Mouse (Mus musculus) ES-Bruce4 (cell line): Measurements from ENCODE around the gene Abhd12. TPM values are rescaled to one million over a fixed set of nuclear protein-coding genes. Genes with fewer than 3 reads are reported as not detected.

Source experiments
- H3K27ac ChIP-seq: 2 replicates; pipeline ENCODE4 v1.5.1; 2012; ENCODE audit warnings: low read length, inconsistent platforms; ENCODE audit not compliant: insufficient read depth
- H3K27me3 ChIP-seq: 2 replicates; pipeline ENCODE4 v1.6.1; 2012; ENCODE audit warnings: mild to moderate bottlenecking, low read length, inconsistent platforms; ENCODE audit not compliant: control insufficient read depth, poor library complexity, insufficient read depth, severe bottlenecking
- H3K36me3 ChIP-seq: 2 replicates; pipeline ENCODE4 v1.6.1; 2012; ENCODE audit warnings: inconsistent platforms, mild to moderate bottlenecking, low read length, moderate library complexity; ENCODE audit not compliant: control insufficient read depth, poor library complexity, insufficient read depth, severe bottlenecking
- H3K4me1 ChIP-seq: one replicate; pipeline ENCODE4 v1.8.1; 2011; ENCODE audit warnings: low read length; ENCODE audit not compliant: control insufficient read depth, insufficient read depth
- H3K4me3 ChIP-seq: 2 replicates; pipeline ENCODE4 v1.5.1; 2011; ENCODE audit warnings: low read depth, mild to moderate bottlenecking, low read length
- H3K9ac ChIP-seq: 2 replicates; pipeline ENCODE4 v1.6.1; 2012; ENCODE audit warnings: low read depth, mild to moderate bottlenecking, inconsistent platforms; ENCODE audit not compliant: poor library complexity, severe bottlenecking
- H3K9me3 ChIP-seq: replicated peaks from 2 replicates; pipeline ENCODE4 v1.6.1; 2012; ENCODE audit warnings: mild to moderate bottlenecking, low read length, inconsistent platforms; ENCODE audit not compliant: control insufficient read depth, poor library complexity, insufficient read depth, severe bottlenecking
- CTCF ChIP-seq: IDR thresholded peaks from one replicate; pipeline ENCODE4 v1.8.1; 2011; ENCODE audit warnings: low read depth, low read length
- EP300 ChIP-seq: IDR thresholded peaks from 2 replicates; pipeline ENCODE4 v1.6.1; 2011; ENCODE audit warnings: low read depth, low read length; ENCODE audit not compliant: insufficient read depth
- POLR2A ChIP-seq: IDR thresholded peaks from one replicate; pipeline ENCODE4 v1.8.1; 2011; ENCODE audit warnings: low read length; ENCODE audit not compliant: insufficient read depth
- polyA plus RNA-seq: library from polyadenylated mRNA; stranded (reverse); fragments of >200 nt; gene quantifications from 2 replicates; pipeline ENCODE4 v1.2.4, GENCODE M21; 2011; ENCODE audit warnings: low read depth; ENCODE audit not compliant: missing spikeins, insufficient read depth, insufficient read length

The Abhd12 gene
- polyA plus RNA-seq, 1 experiment, result 31.3 TPM

- H3K27me3 ChIP-seq, result no peaks in the 10 kb centered on the region
- no peaks in the 10 kb centered on the region for H3K9me3 ChIP-seq
- no peak overlapping the region for H3K9ac ChIP-seq
- no peak overlapping the region for H3K4me3 ChIP-seq
- TF ChIP-seq CTCF (no peak), EP300 (no peak), POLR2A (no peak)
- H3K27ac ChIP-seq, result no peak overlapping the region
- peaks cover 2% of the 10 kb centered on the region for H3K4me1 ChIP-seq
- H3K36me3 ChIP-seq, result no peaks in the 10 kb centered on the region
Measured at GRCm38 (mm10) chr2:150944017-150944416, 39.5 kb upstream of the Abhd12 start.

GRCm38 (mm10) chr2:150934659-150935058 is 30.1 kb upstream of the Abhd12 start:
- Histone ChIP-seq H3K4me1 (no peaks in the 10 kb centered on the region), H3K36me3 (peaks cover 6% of the 10 kb centered on the region; the same call in 1 of the 2 replicates), H3K9ac (no peak overlapping the region), H3K4me3 (no peak overlapping the region), H3K27me3 (no peaks in the 10 kb centered on the region), H3K27ac (no peak overlapping the region), H3K9me3 (no peaks in the 10 kb centered on the region)
- no peak for TF ChIP-seq CTCF
- no peak for TF ChIP-seq EP300
- TF ChIP-seq POLR2A, result no peak

- TF ChIP-seq EP300 (no peak), POLR2A (no peak), CTCF (no peak)
- H3K9me3 ChIP-seq, result no peaks in the 10 kb centered on the region
- peak overlapping the region; percentile 22 for H3K9ac ChIP-seq
- peaks cover 6% of the 10 kb centered on the region; the same call in 1 of the 2 replicates for H3K36me3 ChIP-seq
- H3K27ac ChIP-seq, result no peak overlapping the region
- peak overlapping the region; percentile 49 for H3K4me3 ChIP-seq
- H3K27me3 ChIP-seq, result no peaks in the 10 kb centered on the region
- no peaks in the 10 kb centered on the region for H3K4me1 ChIP-seq
Measured at GRCm38 (mm10) chr2:150933482-150933881, 28.9 kb upstream of the Abhd12 start.

DNA sequence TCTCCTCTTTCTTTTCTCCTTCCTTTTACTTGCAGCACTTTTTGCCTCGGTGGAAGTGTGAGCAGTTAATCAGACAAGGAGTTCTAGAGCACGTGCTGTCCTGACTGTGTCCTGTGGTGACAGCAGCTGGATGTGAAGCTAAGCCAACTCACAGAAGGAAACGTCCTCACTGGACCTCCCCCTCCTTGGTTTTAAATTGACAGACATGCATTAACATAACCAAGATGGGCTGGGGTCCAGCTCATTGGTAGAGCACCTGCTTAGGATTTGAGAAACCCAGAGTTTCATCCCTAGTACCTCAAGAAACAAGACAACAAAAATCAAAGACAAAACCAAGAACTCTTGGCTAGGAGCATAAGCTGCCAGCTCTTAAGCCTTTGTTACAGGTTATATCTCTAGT is 26.3 kb upstream of the Abhd12 start:
- H3K27me3 ChIP-seq, result no peaks in the 10 kb centered on the region
- no peak overlapping the region for H3K9ac ChIP-seq
- H3K36me3 ChIP-seq, result peaks cover 13% of the 10 kb centered on the region
- no peak overlapping the region for H3K4me3 ChIP-seq
- no peaks in the 10 kb centered on the region for H3K9me3 ChIP-seq
- no peaks in the 10 kb centered on the region for H3K4me1 ChIP-seq
- no peak overlapping the region for H3K27ac ChIP-seq
- no peak for TF ChIP-seq EP300
- no peak for TF ChIP-seq CTCF
- TF ChIP-seq POLR2A, result no peak

DNA sequence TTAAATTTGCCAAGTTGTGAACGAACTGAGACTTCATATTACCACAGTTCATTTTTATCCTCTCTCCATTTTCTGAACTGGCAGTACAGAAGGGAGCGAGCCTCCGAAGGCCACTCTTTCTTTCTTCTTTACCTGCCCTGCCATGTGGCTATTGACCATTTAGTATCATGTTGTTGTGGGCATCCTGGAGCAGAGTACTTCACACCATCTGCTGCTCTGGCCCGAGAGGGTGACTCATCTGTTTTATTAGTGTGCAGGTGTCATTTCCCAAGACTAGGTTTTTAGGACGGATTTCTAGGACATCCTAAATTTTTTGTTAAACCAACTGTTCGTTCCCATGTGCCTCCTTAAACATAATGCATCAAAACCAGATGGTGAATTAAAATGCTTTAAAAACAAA is 24.6 kb upstream of the Abhd12 start:
- no peak overlapping the region for H3K27ac ChIP-seq
- no peaks in the 10 kb centered on the region for H3K9me3 ChIP-seq
- H3K27me3 ChIP-seq, result no peaks in the 10 kb centered on the region
- TF ChIP-seq CTCF (no peak), POLR2A (no peak), EP300 (no peak)
- H3K9ac ChIP-seq, result no peak overlapping the region
- H3K4me3 ChIP-seq, result no peak overlapping the region
- H3K4me1 ChIP-seq, result no peaks in the 10 kb centered on the region
- H3K36me3 ChIP-seq, result peaks cover 11% of the 10 kb centered on the region

- TF ChIP-seq EP300 (no peak), CTCF (no peak), POLR2A (no peak)
- H3K27me3 ChIP-seq, result no peaks in the 10 kb centered on the region
- H3K36me3 ChIP-seq, result peaks cover 13% of the 10 kb centered on the region
- no peak overlapping the region for H3K27ac ChIP-seq
- no peaks in the 10 kb centered on the region for H3K4me1 ChIP-seq
- H3K4me3 ChIP-seq, result no peak overlapping the region
- H3K9ac ChIP-seq, result no peak overlapping the region
- H3K9me3 ChIP-seq, result no peaks in the 10 kb centered on the region
Measured at GRCm38 (mm10) chr2:150927038-150927720, 22.6 kb upstream of the Abhd12 start.
